Mouse (Mus musculus) heart, embryonic 12.5 days (tissue): Measurements from ENCODE around the gene Mdga1. TPM values are rescaled to one million over a fixed set of nuclear protein-coding genes. Genes with fewer than 3 reads are reported as not detected.
"Not testable (repeated sequence)": the region's sequence is repeated elsewhere in the genome, so short reads cannot be mapped to it uniquely, and the experiment has no call there.

ENCODE experiments used
- ATAC-seq: fragments of 200-750 bp; cut with Nextera tagmentation; 2 replicates; pipeline ENCODE4 v1.8.0; 2017; ENCODE audit warnings: moderate TSS enrichment, moderate library complexity; ENCODE audit not compliant: insufficient number of reproducible peaks, low FRiP score
- H3K27ac ChIP-seq: fragments of 300-500 bp; sonication (generic); 2 replicates; pipeline ENCODE4 v1.5.1; 2016; ENCODE audit warnings: mild to moderate bottlenecking, moderate library complexity; ENCODE audit not compliant: poor library complexity, severe bottlenecking
- H3K27me3 ChIP-seq: fragments of 300-500 bp; sonication (generic); replicated peaks from 2 replicates; pipeline ENCODE4 v1.6.1; 2016; ENCODE audit warnings: mild to moderate bottlenecking, moderate library complexity
- H3K36me3 ChIP-seq: fragments of 300-500 bp; sonication (generic); 2 replicates; pipeline ENCODE4 v1.6.1; 2016; ENCODE audit warnings: mild to moderate bottlenecking, moderate library complexity
- H3K4me1 ChIP-seq: fragments of 300-500 bp; sonication (generic); replicated peaks from 2 replicates; pipeline ENCODE4 v1.6.1; 2016; ENCODE audit warnings: mild to moderate bottlenecking
- H3K4me2 ChIP-seq: fragments of 300-500 bp; sonication (generic); 2 replicates; pipeline ENCODE4 v1.6.1; 2016; ENCODE audit warnings: mild to moderate bottlenecking, moderate library complexity
- H3K4me3 ChIP-seq: fragments of 300-500 bp; sonication (generic); 2 replicates; pipeline ENCODE4 v1.5.1; 2016; ENCODE audit warnings: mild to moderate bottlenecking
- H3K9ac ChIP-seq: fragments of 300-500 bp; sonication (generic); 2 replicates; pipeline ENCODE4 v1.6.1; 2016; ENCODE audit warnings: mild to moderate bottlenecking, moderate library complexity
- H3K9me3 ChIP-seq: fragments of 300-500 bp; sonication (generic); replicated peaks from 2 replicates; pipeline ENCODE4 v1.6.1; 2016; ENCODE audit warnings: mild to moderate bottlenecking, moderate library complexity
- WGBS: fragments of 180-500 bp; shearing (Covaris S2); methylation state at CpG from one replicate; pipeline ENCODE4 v1.1.7; 2016; 5-methylcytosine and 5-hydroxymethylcytosine counted together
- polyA plus RNA-seq: library from polyadenylated mRNA; unstranded; fragments of >200 nt; fragmentation: Nextera tagmentation; extraction: Ambion mirVana; gene quantifications from 2 replicates; pipeline ENCODE4 v1.2.1, GENCODE M21; 2016

Gene Mdga1
- polyA plus RNA-seq, 1 experiment from 2014 or later, result 3.9 TPM

DNA sequence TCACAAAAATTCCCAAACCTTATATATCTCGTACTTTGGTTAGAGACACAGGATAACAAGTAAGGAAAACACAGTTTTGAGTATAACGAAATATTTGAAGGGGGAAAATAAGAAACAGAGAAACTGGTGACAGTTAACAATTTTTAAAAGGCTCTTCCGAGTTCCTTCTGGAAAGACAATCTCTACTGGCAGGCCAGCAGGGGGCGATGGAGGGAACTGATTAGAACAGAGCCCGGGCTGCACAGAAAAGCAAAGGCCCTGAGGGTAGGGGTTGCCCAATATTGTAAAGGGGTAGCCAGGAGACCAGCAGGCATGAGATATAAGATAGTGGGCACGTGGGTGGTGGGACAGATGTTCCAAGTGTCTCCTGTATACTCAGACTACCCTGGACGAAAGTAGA, 173.8 kb downstream of the Mdga1 start:
- Histone ChIP-seq H3K4me2 (peak overlapping the region; percentile 1; the same call in 1 of the 2 replicates), H3K36me3 (no peaks in the 10 kb centered on the region), H3K27me3 (peaks cover 53% of the 10 kb centered on the region), H3K9ac (no peak overlapping the region), H3K9me3 (no peaks in the 10 kb centered on the region), H3K4me1 (peaks cover 23% of the 10 kb centered on the region), H3K27ac (no peak overlapping the region), H3K4me3 (no peak overlapping the region)
- no peak for ATAC-seq
- WGBS, result 9% methylated on average over 7 of the region's 7 CpGs

DNA sequence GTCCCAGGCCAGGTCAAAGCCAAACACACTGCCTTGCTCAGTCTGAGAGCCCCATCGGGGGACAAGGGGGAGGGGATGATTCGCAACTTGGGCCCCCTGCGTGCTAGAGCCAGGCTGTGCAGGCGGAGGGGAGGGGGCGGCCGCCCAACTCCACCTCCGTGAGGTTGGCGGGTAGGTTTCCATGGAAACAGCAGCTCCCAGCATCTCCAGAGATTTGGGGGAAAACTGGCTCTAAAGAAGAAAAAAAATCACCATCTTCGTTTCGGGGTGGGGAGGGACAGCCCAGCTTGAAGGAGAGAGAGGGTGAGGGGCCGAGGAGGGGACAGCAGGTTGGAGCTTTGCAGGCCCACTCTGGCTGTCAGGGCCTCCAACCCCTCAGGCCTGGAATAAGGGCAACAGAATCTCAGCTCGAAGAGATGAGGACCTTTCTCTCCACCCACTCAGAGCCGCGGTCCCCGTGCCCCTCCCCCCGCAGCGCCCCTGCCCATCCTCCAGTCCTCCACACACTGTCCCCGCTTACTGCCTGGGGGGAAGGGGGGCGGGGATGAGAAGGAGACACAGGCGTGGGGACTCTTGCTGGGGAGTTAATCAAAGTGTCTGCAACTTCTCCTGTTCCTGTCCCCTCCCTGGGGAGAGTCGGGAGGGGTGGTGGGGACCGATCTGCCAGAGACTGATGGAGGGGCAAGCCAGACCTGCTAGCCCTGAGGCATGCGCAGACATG, 174.7 kb downstream of the Mdga1 start:
- Histone ChIP-seq H3K36me3 (no peaks in the 10 kb centered on the region), H3K27ac (no peak overlapping the region), H3K9ac (peak overlapping the region; percentile 59), H3K4me3 (peak overlapping the region; percentile 32), H3K9me3 (no peaks in the 10 kb centered on the region), H3K4me1 (peaks cover 23% of the 10 kb centered on the region), H3K27me3 (peaks cover 48% of the 10 kb centered on the region), H3K4me2 (peak overlapping the region; percentile 65)
- WGBS, result 6% methylated on average over 22 of the region's 23 CpGs
- ATAC-seq, result no peak

DNA sequence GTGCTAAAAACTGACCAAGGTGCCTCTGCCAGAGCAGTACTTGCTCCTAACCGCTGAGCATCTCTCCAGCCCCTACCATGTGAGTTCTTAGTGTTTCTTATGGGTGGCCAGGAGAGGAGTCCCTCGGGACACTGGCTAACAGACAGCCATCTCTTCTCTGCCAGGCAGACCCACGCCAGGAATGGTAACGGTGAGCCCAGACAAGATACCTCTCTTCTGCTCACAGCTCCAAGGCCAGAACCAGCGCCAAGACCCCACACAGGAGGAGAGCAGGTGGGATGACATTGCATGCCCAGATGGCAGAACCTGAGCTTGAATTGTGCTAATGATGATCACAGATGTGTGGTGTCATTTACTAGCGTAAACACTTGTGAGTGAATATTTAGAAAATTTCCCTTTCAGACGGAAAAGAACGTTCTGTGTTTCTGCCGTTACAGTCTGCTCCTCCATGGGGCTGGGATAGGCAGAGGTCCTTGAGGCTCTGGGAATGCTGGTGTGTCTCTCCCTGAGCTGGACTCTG, 178.3 kb downstream of the Mdga1 start:
- H3K4me3 ChIP-seq, result no peak overlapping the region
- WGBS, result 86% methylated on average over 9 of the region's 9 CpGs
- no peaks in the 10 kb centered on the region for H3K36me3 ChIP-seq
- H3K9me3 ChIP-seq, result peaks cover 7% of the 10 kb centered on the region
- ATAC-seq, result no peak
- no peak overlapping the region for H3K9ac ChIP-seq
- H3K4me2 ChIP-seq, result no peak overlapping the region
- no peak overlapping the region for H3K27ac ChIP-seq
- H3K4me1 ChIP-seq, result peaks cover 19% of the 10 kb centered on the region
- H3K27me3 ChIP-seq, result peaks cover 24% of the 10 kb centered on the region

DNA sequence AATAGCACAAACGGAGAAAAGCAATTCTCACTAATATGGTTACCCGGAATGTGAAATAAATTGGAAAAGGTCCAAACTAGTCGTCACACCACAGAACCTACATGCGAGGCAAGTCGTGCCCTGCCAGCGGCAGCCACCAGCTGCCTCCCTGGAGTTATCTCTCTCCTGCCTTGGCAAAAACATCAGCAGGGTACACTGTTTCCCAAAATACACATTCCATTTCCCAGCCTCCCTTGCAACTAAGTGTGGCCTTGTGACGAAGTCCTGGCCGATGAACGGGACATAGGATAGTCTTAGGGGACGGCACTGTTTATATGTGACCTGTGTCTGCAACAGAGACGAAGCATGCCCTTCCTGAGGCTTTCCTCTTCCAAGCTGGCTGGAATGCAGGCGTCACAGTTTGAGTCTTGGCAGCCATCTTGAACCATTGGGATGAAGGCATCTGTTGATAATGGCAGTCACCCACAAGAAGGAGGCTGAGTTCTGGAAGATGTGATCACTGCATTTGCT, 179.6 kb downstream of the Mdga1 start:
- Histone ChIP-seq H3K9ac (no peak overlapping the region), H3K27ac (no peak overlapping the region), H3K4me2 (no peak overlapping the region), H3K4me1 (peaks cover 11% of the 10 kb centered on the region), H3K36me3 (no peaks in the 10 kb centered on the region), H3K9me3 (peaks cover 10% of the 10 kb centered on the region), H3K4me3 (no peak overlapping the region), H3K27me3 (peaks cover 18% of the 10 kb centered on the region)
- ATAC-seq, result no peak
- 70% methylated on average over 12 of the region's 12 CpGs for WGBS

DNA sequence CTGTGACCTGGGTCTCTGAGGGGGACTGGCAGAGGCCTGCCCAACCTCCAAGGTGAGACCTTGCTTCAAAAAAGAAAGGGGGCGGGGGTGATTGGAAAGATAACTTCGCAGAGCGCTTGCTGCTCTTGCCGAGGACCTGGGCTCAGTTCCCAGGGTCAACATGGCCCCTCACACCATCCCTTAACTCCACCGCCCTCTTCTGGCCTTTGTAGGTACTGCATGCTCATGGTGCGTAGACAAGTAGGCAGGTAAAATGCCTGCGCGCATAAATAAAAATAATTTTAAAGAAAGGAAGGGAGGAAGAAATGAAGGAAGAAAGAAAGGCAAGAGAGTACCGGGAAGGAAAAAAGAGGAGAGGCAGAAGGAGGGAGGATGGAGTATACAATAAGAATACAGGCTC, 180.2 kb downstream of the Mdga1 start:
- Histone ChIP-seq H3K27ac (no peak overlapping the region), H3K36me3 (no peaks in the 10 kb centered on the region)

GRCm38 (mm10) chr17:29788573-29788972, 181.3 kb downstream of the Mdga1 start:
- no peak for ATAC-seq

More for the DNA sequence above, 180.2 kb downstream of the Mdga1 start:
- Histone ChIP-seq H3K4me3 (no peak overlapping the region), H3K4me1 (peaks cover 6% of the 10 kb centered on the region), H3K9me3 (peaks cover 10% of the 10 kb centered on the region), H3K27me3 (peaks cover 12% of the 10 kb centered on the region), H3K4me2 (no peak overlapping the region), H3K9ac (no peak overlapping the region)
- no peak for ATAC-seq
- WGBS, result 60% methylated on average over 9 of the region's 9 CpGs

GRCm38 (mm10) chr17:29784820-29785219, 185.1 kb downstream of the Mdga1 start:
- Histone ChIP-seq H3K4me1 (peaks cover 8% of the 10 kb centered on the region), H3K4me2 (no peak overlapping the region), H3K4me3 (no peak overlapping the region), H3K9me3 (peaks cover 10% of the 10 kb centered on the region), H3K9ac (no peak overlapping the region), H3K27me3 (no peaks in the 10 kb centered on the region), H3K36me3 (no peaks in the 10 kb centered on the region), H3K27ac (no peak overlapping the region)
- no peak for ATAC-seq
- 74% methylated on average over 9 of the region's 9 CpGs for WGBS

More at GRCm38 (mm10) chr17:29788573-29788972, 181.3 kb downstream of the Mdga1 start:
- H3K4me2 ChIP-seq, result no peak overlapping the region
- peaks cover 5% of the 10 kb centered on the region for H3K4me1 ChIP-seq
- no peak overlapping the region for H3K4me3 ChIP-seq
- peaks cover 2% of the 10 kb centered on the region; the same call in 1 of the 2 replicates for H3K27me3 ChIP-seq
- H3K9ac ChIP-seq, result no peak overlapping the region
- H3K36me3 ChIP-seq, result no peaks in the 10 kb centered on the region
- 56% methylated on average over 10 of the region's 10 CpGs for WGBS
- H3K27ac ChIP-seq, result 0 out of 2 replicates have a peak overlapping the region, but pooled peaks have one; percentile 32
- H3K9me3 ChIP-seq, result peaks cover 10% of the 10 kb centered on the region

- not testable (repeated sequence) for ATAC-seq, H3K27me3 ChIP-seq, H3K9me3 ChIP-seq, H3K4me1 ChIP-seq, H3K36me3 ChIP-seq, H3K27ac ChIP-seq, H3K4me3 ChIP-seq, H3K9ac ChIP-seq, H3K4me2 ChIP-seq
- 78% methylated on average over 4 of the region's 4 CpGs for WGBS
These were observed 188.4 kb downstream of the Mdga1 start for GRCm38 (mm10) chr17:29781472-29781871.

- no peak overlapping the region for H3K9ac ChIP-seq
- H3K4me2 ChIP-seq, result no peak overlapping the region
- ATAC-seq, result no peak
- peaks cover 10% of the 10 kb centered on the region for H3K27me3 ChIP-seq
- no peak overlapping the region for H3K4me3 ChIP-seq
- peaks cover under 1% of the 10 kb centered on the region; the same call in 1 of the 2 replicates for H3K4me1 ChIP-seq
- no peaks in the 10 kb centered on the region for H3K36me3 ChIP-seq
- WGBS, result 73% methylated on average over 8 of the region's 8 CpGs
- H3K9me3 ChIP-seq, result no peaks in the 10 kb centered on the region
- H3K27ac ChIP-seq, result no peak overlapping the region
These were observed 191.9 kb downstream of the Mdga1 start for GRCm38 (mm10) chr17:29778021-29778420.
